ENCODE assay signal across 23 mouse cellular contexts in genomic region chr10:94531482-94531881, GRCm38 (mm10).
"Had no signal": no experiment of that assay in that cellular context is flagged by ENCODE, and none has a peak within 500 bp of the region (broad histone marks: within the 10 kb centered on the region; RNA-seq: fewer than 3 reads in every experiment).

No protein-coding gene starts in this region.

- H3K36me3 ChIP-seq: kidney, embryonic 15.5 days; limb, embryonic 10.5 days; liver, embryonic 12.5 days; liver, embryonic 15.5 days; lung, embryonic 15.5 days; midbrain, embryonic 10.5 days; midbrain, embryonic 13.5 days; neural tube, embryonic 13.5 days had no signal

- DNase-seq: kidney, adult 8-10 months; kidney, postnatal 10 days; kidney, postnatal 36 days; liver; lung, adult 18-20 months; lung, postnatal 10 days; lung, postnatal 36 days; retina, postnatal 1 day; thymus, adult 2 months; thymus, postnatal 14 days; thymus, postnatal 4 days had no signal

- H3K4me3 ChIP-seq: kidney, embryonic 15.5 days; limb, embryonic 10.5 days; limb, embryonic 13.5 days; liver, embryonic 12.5 days; liver, embryonic 15.5 days; lung, embryonic 15.5 days; megakaryocyte, embryonic 14.5 days; midbrain, embryonic 10.5 days; midbrain, embryonic 13.5 days; myocyte; neural tube, embryonic 13.5 days had no signal

- H3K9ac ChIP-seq: kidney, embryonic 15.5 days; limb, embryonic 13.5 days; liver, embryonic 12.5 days; liver, embryonic 15.5 days; lung, embryonic 15.5 days; midbrain, embryonic 13.5 days; neural tube, embryonic 13.5 days had no signal

- H3K4me1 ChIP-seq: kidney, embryonic 15.5 days; limb, embryonic 13.5 days; lung, embryonic 15.5 days; megakaryocyte, embryonic 14.5 days; neural tube, embryonic 13.5 days had no signal

- H3K9me3 ChIP-seq: kidney, embryonic 15.5 days; limb, embryonic 10.5 days; limb, embryonic 13.5 days; liver, embryonic 12.5 days; liver, embryonic 15.5 days; lung, embryonic 15.5 days; midbrain, embryonic 10.5 days; midbrain, embryonic 13.5 days; neural tube, embryonic 13.5 days had no signal

- H3K27me3 ChIP-seq: kidney, embryonic 15.5 days; limb, embryonic 13.5 days; liver, embryonic 15.5 days; lung, embryonic 15.5 days; midbrain, embryonic 13.5 days; neural tube, embryonic 13.5 days had no signal

- H3K27ac ChIP-seq: kidney, embryonic 15.5 days; limb, embryonic 10.5 days; limb, embryonic 13.5 days; liver, embryonic 12.5 days; liver, embryonic 15.5 days; lung, embryonic 15.5 days; midbrain, embryonic 10.5 days; midbrain, embryonic 13.5 days; neural tube, embryonic 13.5 days; stomach, postnatal 0 days had no signal
